Mouse (Mus musculus): Measurements from ENCODE around the gene Bpifa5. TPM values are rescaled to one million over a fixed set of nuclear protein-coding genes. Genes with fewer than 3 reads are reported as not detected.

Gene Bpifa5
- not detected in 2 replicates for polyA plus RNA-seq (2014; fragmentation: Nextera tagmentation; extraction: Ambion mirVana)

- ATAC-seq (ENCODE audit: low FRiP score) = no peak
- no peak within 1 kb of the TSS for H3K4me3 ChIP-seq (ENCODE audit: low read depth, low read length)
- no peaks in the 10 kb centered on the region for H3K36me3 ChIP-seq (ENCODE audit: control insufficient read depth, insufficient read depth, low read length)
- no peak within 1 kb of the TSS for H3K27ac ChIP-seq (ENCODE audit: low read depth, low read length)
- H3K4me1 ChIP-seq (replicated peaks; ENCODE audit: control insufficient read depth, insufficient read depth, low read length) = no peaks in the 10 kb centered on the region
- H3K9me3 ChIP-seq (ENCODE audit: control insufficient read depth, low read length) = no peaks in the 10 kb centered on the region; the same call in 1 of the 2 replicates
- no peak within 1 kb of the TSS for H3K9ac ChIP-seq (ENCODE audit: low read depth, low read length)
- H3K27me3 ChIP-seq (ENCODE audit: control insufficient read depth, insufficient read depth, low read length) = no peaks in the 10 kb centered on the region
- no peak for DNase-seq (ENCODE audit: low spot score)
- WGBS = 84% methylated on average over 8 of the region's 8 CpGs
- no peak within 1 kb of the TSS for H3K4me2 ChIP-seq (replicated peaks; ENCODE audit: low read depth, low read length)
Measured at GRCm38 (mm10) chr2:154162307-154162706, at the start of gene Bpifa5. Gene Bpifa5, plus strand, starts transcription at chr2:154162607.

GRCm38 (mm10) chr2:154117381-154117780 is 45.0 kb upstream of the Bpifa5 start:
- Histone ChIP-seq H3K4me2 (replicated peaks; ENCODE audit: low read depth, low read length) (no peak overlapping the region), H3K4me3 (ENCODE audit: low read depth, low read length) (no peak overlapping the region), H3K4me1 (replicated peaks; ENCODE audit: control insufficient read depth, insufficient read depth, low read length) (no peaks in the 10 kb centered on the region), H3K36me3 (ENCODE audit: control insufficient read depth, insufficient read depth, low read length) (no peaks in the 10 kb centered on the region), H3K9me3 (ENCODE audit: control insufficient read depth, low read length) (no peaks in the 10 kb centered on the region), H3K27ac (ENCODE audit: low read depth, low read length) (no peak overlapping the region), H3K27me3 (ENCODE audit: control insufficient read depth, insufficient read depth, low read length) (no peaks in the 10 kb centered on the region), H3K9ac (ENCODE audit: low read depth, low read length) (no peak overlapping the region)
- DNase-seq (ENCODE audit: low spot score) (no peak), ATAC-seq (ENCODE audit: low FRiP score) (no peak)
- WGBS = 91% methylated on average over 3 of the region's 3 CpGs

DNA sequence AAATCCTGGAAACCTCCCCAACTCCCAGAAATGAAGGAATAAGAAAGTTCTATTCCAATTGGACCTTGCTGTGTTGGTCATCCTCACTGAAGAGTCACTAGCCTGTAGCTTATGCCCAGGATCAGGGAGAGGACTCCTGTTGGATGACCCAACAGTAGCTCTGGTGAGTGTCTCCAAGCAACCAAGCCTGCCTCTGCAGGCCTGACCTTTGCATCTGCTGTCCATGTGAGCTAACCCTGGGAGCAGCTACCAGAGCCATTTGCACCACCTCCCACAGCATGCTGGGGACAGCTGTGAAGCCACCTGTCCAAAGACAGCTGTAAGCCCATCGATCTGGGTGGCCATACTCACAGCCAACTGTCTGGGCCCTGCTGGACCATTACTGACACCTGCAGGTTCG is 32.3 kb upstream of the Bpifa5 start, which contains the start of gene Bpifa3:
Gene Bpifa3, plus strand, starts transcription at position 217 of the 400 bp plus-strand sequence.
- Histone ChIP-seq H3K4me3 (ENCODE audit: low read depth, low read length) (no peak within 1 kb of the TSS), H3K9me3 (ENCODE audit: control insufficient read depth, low read length) (no peaks in the 10 kb centered on the region), H3K27me3 (ENCODE audit: control insufficient read depth, insufficient read depth, low read length) (no peaks in the 10 kb centered on the region), H3K4me2 (replicated peaks; ENCODE audit: low read depth, low read length) (no peak within 1 kb of the TSS), H3K27ac (ENCODE audit: low read depth, low read length) (no peak within 1 kb of the TSS), H3K9ac (ENCODE audit: low read depth, low read length) (no peak within 1 kb of the TSS), H3K36me3 (ENCODE audit: control insufficient read depth, insufficient read depth, low read length) (no peaks in the 10 kb centered on the region), H3K4me1 (replicated peaks; ENCODE audit: control insufficient read depth, insufficient read depth, low read length) (no peaks in the 10 kb centered on the region)
- DNase-seq (ENCODE audit: low spot score) (no peak), ATAC-seq (ENCODE audit: low FRiP score) (no peak)
- WGBS = 75% methylated on average over 2 of the region's 2 CpGs

DNA sequence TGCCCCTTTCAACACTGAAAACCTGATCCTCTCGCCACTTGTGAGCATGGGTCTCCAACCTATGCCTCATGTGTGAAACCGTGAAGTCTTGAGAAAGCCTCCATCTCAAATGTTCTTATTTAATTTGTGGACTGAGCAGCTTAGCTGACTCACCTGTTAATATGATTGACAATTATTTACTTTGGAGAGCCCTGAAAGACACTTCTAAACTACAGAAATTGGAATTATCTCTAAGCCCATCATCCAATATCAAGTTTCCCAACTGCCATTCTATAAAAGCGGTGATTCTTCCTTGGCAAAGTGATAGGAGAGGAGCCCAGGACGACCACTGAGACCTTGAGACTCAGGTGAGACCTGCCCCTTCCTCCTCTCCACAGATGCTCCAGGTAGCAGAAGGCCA is 19.8 kb upstream of the Bpifa5 start, which contains the start of gene Bpifa1:
Gene Bpifa1, plus strand, starts transcription at position 301 of the 400 bp plus-strand sequence.
- Histone ChIP-seq H3K27me3 (ENCODE audit: control insufficient read depth, insufficient read depth, low read length) (no peaks in the 10 kb centered on the region), H3K4me3 (ENCODE audit: low read depth, low read length) (no peak within 1 kb of the TSS), H3K9ac (ENCODE audit: low read depth, low read length) (no peak within 1 kb of the TSS), H3K4me2 (replicated peaks; ENCODE audit: low read depth, low read length) (no peak within 1 kb of the TSS), H3K27ac (ENCODE audit: low read depth, low read length) (no peak within 1 kb of the TSS), H3K4me1 (replicated peaks; ENCODE audit: control insufficient read depth, insufficient read depth, low read length) (no peaks in the 10 kb centered on the region), H3K9me3 (ENCODE audit: control insufficient read depth, low read length) (no peaks in the 10 kb centered on the region), H3K36me3 (ENCODE audit: control insufficient read depth, insufficient read depth, low read length) (no peaks in the 10 kb centered on the region)
- WGBS = 89% methylated on average over 4 of the region's 4 CpGs
- ATAC-seq (ENCODE audit: low FRiP score) = no peak
- DNase-seq (ENCODE audit: low spot score) = no peak

GRCm38 (mm10) chr2:154143735-154144134 is 18.7 kb upstream of the Bpifa5 start:
- Histone ChIP-seq H3K36me3 (ENCODE audit: control insufficient read depth, insufficient read depth, low read length) (no peaks in the 10 kb centered on the region), H3K9me3 (ENCODE audit: control insufficient read depth, low read length) (no peaks in the 10 kb centered on the region), H3K27me3 (ENCODE audit: control insufficient read depth, insufficient read depth, low read length) (no peaks in the 10 kb centered on the region), H3K4me1 (replicated peaks; ENCODE audit: control insufficient read depth, insufficient read depth, low read length) (no peaks in the 10 kb centered on the region), H3K9ac (ENCODE audit: low read depth, low read length) (no peak overlapping the region), H3K27ac (ENCODE audit: low read depth, low read length) (no peak overlapping the region), H3K4me3 (ENCODE audit: low read depth, low read length) (no peak overlapping the region), H3K4me2 (replicated peaks; ENCODE audit: low read depth, low read length) (no peak overlapping the region)
- ATAC-seq (ENCODE audit: low FRiP score) (no peak), DNase-seq (ENCODE audit: low spot score) (no peak)
- 73% methylated on average over 3 of the region's 3 CpGs for whole genome bisulfite sequencing

GRCm38 (mm10) chr2:154147496-154147895 is 14.9 kb upstream of the Bpifa5 start:
- no peaks in the 10 kb centered on the region for H3K9me3 ChIP-seq (ENCODE audit: control insufficient read depth, low read length)
- DNase-seq (ENCODE audit: low spot score) (no peak), ATAC-seq (ENCODE audit: low FRiP score) (no peak)
- no peak overlapping the region for H3K9ac ChIP-seq (ENCODE audit: low read depth, low read length)
- H3K4me1 ChIP-seq (replicated peaks; ENCODE audit: control insufficient read depth, insufficient read depth, low read length) = no peaks in the 10 kb centered on the region
- no peak overlapping the region for H3K4me3 ChIP-seq (ENCODE audit: low read depth, low read length)
- no peaks in the 10 kb centered on the region for H3K27me3 ChIP-seq (ENCODE audit: control insufficient read depth, insufficient read depth, low read length)
- no peak overlapping the region for H3K4me2 ChIP-seq (replicated peaks; ENCODE audit: low read depth, low read length)
- no peak overlapping the region for H3K27ac ChIP-seq (ENCODE audit: low read depth, low read length)
- no peaks in the 10 kb centered on the region for H3K36me3 ChIP-seq (ENCODE audit: control insufficient read depth, insufficient read depth, low read length)
- WGBS = 77% methylated on average over 4 of the region's 4 CpGs

DNA sequence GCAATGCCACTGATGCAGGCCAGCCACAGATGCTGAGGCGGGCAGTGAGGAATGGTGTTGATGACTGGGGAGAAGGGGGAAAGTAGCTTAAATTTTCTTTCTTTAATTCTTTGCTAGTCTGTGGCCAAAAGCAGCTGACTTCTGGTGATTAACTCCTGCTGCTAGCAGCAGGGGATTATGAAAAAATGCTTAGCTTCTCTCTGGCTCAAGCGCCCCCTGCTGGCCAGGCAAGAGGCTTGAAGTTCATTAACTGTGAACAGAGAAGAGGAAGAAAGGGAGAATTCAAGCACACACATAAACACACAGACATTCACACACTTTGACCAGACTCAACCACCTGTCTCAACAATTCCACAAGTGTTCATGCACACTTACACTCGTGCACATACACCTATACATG is 4.0 kb upstream of the Bpifa5 start:
- DNase-seq (ENCODE audit: low spot score) (peak; percentile 63), ATAC-seq (ENCODE audit: low FRiP score) (no peak)
- 38% methylated on average over 3 of the region's 3 CpGs for WGBS

DNA sequence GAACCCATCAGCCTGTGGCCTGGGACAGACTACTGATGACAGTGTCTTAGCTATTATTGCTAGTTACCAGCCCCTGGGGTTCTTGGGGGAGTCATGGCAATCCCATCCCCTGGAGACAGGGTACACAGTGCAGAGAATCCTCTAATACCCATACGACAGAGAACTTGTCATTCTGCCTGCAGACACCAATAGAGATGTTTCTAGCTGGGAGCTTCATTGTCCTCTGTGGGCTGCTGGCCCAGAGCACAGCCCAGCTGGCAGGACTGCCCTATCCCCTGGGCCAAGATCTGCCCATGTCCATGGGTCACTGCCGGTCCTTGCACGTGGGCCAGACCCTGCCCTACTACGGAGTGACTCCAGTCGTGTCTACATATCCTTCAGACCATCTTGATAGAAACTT is 899 bp downstream of the Bpifa5 start:
- H3K27ac ChIP-seq (ENCODE audit: low read depth, low read length) = no peak overlapping the region
- no peaks in the 10 kb centered on the region for H3K36me3 ChIP-seq (ENCODE audit: control insufficient read depth, insufficient read depth, low read length)
- no peak overlapping the region for H3K4me3 ChIP-seq (ENCODE audit: low read depth, low read length)
- no peaks in the 10 kb centered on the region; the same call in 1 of the 2 replicates for H3K9me3 ChIP-seq (ENCODE audit: control insufficient read depth, low read length)
- H3K9ac ChIP-seq (ENCODE audit: low read depth, low read length) = no peak overlapping the region
- no peaks in the 10 kb centered on the region for H3K27me3 ChIP-seq (ENCODE audit: control insufficient read depth, insufficient read depth, low read length)
- DNase-seq (ENCODE audit: low spot score) = no peak
- H3K4me1 ChIP-seq (replicated peaks; ENCODE audit: control insufficient read depth, insufficient read depth, low read length) = no peaks in the 10 kb centered on the region
- no peak overlapping the region for H3K4me2 ChIP-seq (replicated peaks; ENCODE audit: low read depth, low read length)
- ATAC-seq (ENCODE audit: low FRiP score) = no peak
- 88% methylated on average over 5 of the region's 5 CpGs for WGBS

More for the DNA sequence above, 4.0 kb upstream of the Bpifa5 start:
- H3K36me3 ChIP-seq (ENCODE audit: control insufficient read depth, insufficient read depth, low read length) = no peaks in the 10 kb centered on the region
- no peak overlapping the region for H3K27ac ChIP-seq (ENCODE audit: low read depth, low read length)
- H3K27me3 ChIP-seq (ENCODE audit: control insufficient read depth, insufficient read depth, low read length) = no peaks in the 10 kb centered on the region
- no peak overlapping the region for H3K4me2 ChIP-seq (replicated peaks; ENCODE audit: low read depth, low read length)
- no peak overlapping the region for H3K9ac ChIP-seq (ENCODE audit: low read depth, low read length)
- H3K9me3 ChIP-seq (ENCODE audit: control insufficient read depth, low read length) = no peaks in the 10 kb centered on the region; the same call in 1 of the 2 replicates
- H3K4me3 ChIP-seq (ENCODE audit: low read depth, low read length) = no peak overlapping the region
- H3K4me1 ChIP-seq (replicated peaks; ENCODE audit: control insufficient read depth, insufficient read depth, low read length) = no peaks in the 10 kb centered on the region

GRCm38 (mm10) chr2:154169172-154169571 is 6.8 kb downstream of the Bpifa5 start:
- Histone ChIP-seq H3K27ac (ENCODE audit: low read depth, low read length) (no peak overlapping the region), H3K36me3 (ENCODE audit: control insufficient read depth, insufficient read depth, low read length) (no peaks in the 10 kb centered on the region), H3K9ac (ENCODE audit: low read depth, low read length) (no peak overlapping the region), H3K27me3 (ENCODE audit: control insufficient read depth, insufficient read depth, low read length) (no peaks in the 10 kb centered on the region), H3K4me1 (replicated peaks; ENCODE audit: control insufficient read depth, insufficient read depth, low read length) (no peaks in the 10 kb centered on the region), H3K4me3 (ENCODE audit: low read depth, low read length) (no peak overlapping the region), H3K4me2 (replicated peaks; ENCODE audit: low read depth, low read length) (no peak overlapping the region), H3K9me3 (ENCODE audit: control insufficient read depth, low read length) (no peaks in the 10 kb centered on the region)
- ATAC-seq (ENCODE audit: low FRiP score) = no peak
- DNase-seq (ENCODE audit: low spot score) = no peak
- WGBS = 68% methylated on average over 3 of the region's 3 CpGs
